Mouse (Mus musculus): ENCODE measurements around the gene Col6a3. TPM values are rescaled to one million over a fixed set of nuclear protein-coding genes. Genes with fewer than 3 reads are reported as not detected.

Col6a3 gene
- total RNA-seq, 4 experiments from 2014 or later = 3.1 to 5.4 (median 4.3) TPM

DNA sequence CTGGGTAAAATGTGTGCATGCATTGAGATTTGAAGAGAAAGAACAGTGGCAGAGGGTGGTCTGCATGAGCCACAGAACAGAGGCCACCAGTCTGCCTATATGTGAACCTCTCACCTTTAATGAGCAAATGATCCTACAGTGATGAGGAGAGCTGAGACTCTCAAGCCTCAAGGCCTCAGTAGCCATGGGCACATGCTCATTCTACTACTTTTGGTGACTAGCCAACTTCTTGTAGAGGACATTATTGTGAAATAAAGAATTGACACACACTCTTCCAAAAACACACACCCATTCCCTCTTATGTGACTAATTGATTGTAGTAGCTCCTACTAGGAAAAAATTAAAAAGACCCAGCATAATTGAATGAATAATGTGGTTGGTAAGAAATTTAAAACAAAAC, 120.0 kb downstream of the Col6a3 start:
- no peak for DNase-seq (ENCODE audit: low spot score in 2 of 2)

GRCm38 (mm10) chr1:90723325-90723724, 120.4 kb downstream of the Col6a3 start:
- no peak for DNase-seq (ENCODE audit: low spot score in 2 of 2)

DNA sequence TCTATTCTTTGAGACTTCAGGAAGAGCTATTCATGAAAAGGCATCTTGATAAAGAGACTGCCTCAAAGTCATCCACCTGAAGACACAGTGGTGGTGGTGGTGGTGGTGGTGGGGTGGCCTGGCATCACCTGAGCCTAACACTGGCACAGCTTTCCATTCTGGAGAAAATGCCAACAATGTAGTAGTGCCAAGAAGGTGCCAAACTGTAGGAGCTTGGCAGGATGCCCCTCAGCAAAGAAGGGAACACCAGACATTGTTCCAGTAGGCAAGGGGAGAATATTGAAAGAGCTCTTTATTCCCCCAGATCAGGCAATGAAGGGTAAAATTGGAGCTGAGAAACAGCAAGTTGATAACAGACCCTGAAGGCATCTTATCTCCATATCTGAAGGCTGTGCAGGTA, 121.8 kb downstream of the Col6a3 start:
- DNase-seq (ENCODE audit: low spot score in 2 of 2) = no peak

DNA sequence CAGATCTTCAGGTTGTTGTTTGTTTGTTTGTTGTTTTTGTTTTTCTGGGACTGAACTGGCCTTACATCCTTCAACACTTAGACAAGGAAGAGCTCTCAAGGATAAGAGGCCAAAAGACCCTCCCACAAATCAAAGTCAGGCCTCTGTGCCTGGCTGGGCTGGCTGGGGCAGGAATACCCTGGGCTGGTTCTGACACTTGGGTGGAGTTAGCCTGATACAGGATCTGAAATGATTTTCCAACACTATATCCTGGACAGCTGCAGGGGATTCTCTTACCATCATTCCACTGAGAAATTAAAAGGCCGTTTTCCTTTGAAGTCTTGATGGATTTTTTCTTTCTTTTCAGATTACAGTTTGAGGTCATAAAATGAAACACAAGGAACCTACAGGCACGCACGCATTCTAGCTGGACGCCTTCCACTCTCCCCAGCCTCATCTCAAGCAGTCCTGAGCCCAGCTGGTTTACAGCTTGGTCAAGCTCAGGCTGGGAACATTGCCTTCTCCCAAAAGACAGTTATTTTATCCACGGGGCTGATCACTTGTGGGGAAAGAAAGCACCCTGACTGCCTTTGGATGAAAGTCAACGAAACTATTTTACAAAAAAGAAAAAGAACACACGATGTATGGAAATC, 123.0 kb downstream of the Col6a3 start:
- no peak for DNase-seq (ENCODE audit: low spot score in 2 of 2)

GRCm38 (mm10) chr1:90718826-90719550, 124.8 kb downstream of the Col6a3 start:
- no peak for DNase-seq (ENCODE audit: low spot score in 2 of 2)

- no peak for DNase-seq (ENCODE audit: low spot score in 2 of 2)
These were observed 127.5 kb downstream of the Col6a3 start for GRCm38 (mm10) chr1:90716258-90716657.

Other genes starting within 250 kb of the Col6a3 start
- gene Cops8, start 241.0 kb downstream of the Col6a3 start, total RNA-seq (2022) = 100 to 1,000 TPM; 106 to 151 (median 126) TPM
- gene Mlph, start 71.1 kb upstream of the Col6a3 start, total RNA-seq (2022) = 1 to 10 TPM; 1.6 to 5.2 (median 3.5) TPM
- not detected for gene Prlh, start 109.1 kb upstream of the Col6a3 start, total RNA-seq (2022)
- not detected for gene Rab17, start 125.7 kb upstream of the Col6a3 start, total RNA-seq (2022)
- 10 to 100 TPM; 66.2 to 83.0 (median 73.9) TPM for gene Lrrfip1, start 154.8 kb upstream of the Col6a3 start, total RNA-seq (2022)

Measured in layer of hippocampus, adult 8-10 months (tissue).